Mouse (Mus musculus) induced T-regulatory cell, adult 2 months (primary cell): ENCODE results near the gene Slc9a1.

Experiments
- DNase-seq: peaks from one replicate; pipeline ENCODE4 v3.0.0-alpha.2; 2012; ENCODE audit warnings: low read depth

Gene Slc9a1

GRCm38 (mm10) chr4:133439460-133440376 lies 70.2 kb downstream of the Slc9a1 start:
- no peak for DNase-seq

GRCm38 (mm10) chr4:133440377-133440795 lies 70.9 kb downstream of the Slc9a1 start:
- no peak for DNase-seq

DNA sequence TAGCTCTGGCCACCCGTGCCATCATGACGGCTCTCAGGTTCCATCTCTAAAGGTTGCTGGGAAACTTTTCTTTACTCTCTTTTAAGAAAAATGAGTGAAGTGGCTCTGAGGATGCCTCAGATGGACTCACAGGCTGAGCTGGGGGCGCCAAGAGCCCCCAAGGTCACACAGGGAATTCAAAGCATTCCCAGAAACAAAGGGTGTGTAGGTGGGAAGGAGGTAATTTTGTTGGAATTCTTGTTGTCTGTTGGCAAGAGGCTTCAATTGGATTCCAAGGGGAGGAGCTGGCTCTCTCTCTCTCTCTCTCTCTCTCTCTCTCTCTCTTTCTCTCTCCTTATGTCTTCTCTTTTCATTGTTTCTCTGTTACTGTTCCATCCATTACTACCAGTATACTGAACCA lies 72.7 kb downstream of the Slc9a1 start:
- DNase-seq = no peak

GRCm38 (mm10) chr4:133443085-133443484 lies 73.6 kb downstream of the Slc9a1 start:
- DNase-seq = no peak

GRCm38 (mm10) chr4:133445727-133446126 lies 76.2 kb downstream of the Slc9a1 start:
- no peak for DNase-seq

DNA sequence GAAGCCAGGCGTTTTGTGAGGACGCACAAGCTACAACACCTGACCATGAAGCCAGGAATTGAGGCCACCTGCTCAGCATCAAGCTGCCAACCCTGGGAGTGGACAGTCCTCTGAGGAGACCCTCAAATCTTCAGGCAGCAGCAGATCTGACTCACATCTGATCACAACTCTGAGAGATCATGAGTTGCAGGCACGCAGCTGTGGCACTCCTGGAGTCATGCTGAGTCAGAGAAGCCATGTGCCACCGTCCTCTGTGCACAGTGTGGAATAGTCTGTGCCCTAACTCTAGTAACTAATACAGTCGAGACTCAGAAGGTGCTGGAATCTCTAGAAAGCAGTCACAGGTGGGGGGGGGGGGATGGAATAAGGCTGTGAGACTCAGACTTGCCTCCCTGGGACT lies 77.9 kb downstream of the Slc9a1 start:
- DNase-seq = no peak

GRCm38 (mm10) chr4:133447967-133448366 lies 78.5 kb downstream of the Slc9a1 start:
- DNase-seq = no peak

DNA sequence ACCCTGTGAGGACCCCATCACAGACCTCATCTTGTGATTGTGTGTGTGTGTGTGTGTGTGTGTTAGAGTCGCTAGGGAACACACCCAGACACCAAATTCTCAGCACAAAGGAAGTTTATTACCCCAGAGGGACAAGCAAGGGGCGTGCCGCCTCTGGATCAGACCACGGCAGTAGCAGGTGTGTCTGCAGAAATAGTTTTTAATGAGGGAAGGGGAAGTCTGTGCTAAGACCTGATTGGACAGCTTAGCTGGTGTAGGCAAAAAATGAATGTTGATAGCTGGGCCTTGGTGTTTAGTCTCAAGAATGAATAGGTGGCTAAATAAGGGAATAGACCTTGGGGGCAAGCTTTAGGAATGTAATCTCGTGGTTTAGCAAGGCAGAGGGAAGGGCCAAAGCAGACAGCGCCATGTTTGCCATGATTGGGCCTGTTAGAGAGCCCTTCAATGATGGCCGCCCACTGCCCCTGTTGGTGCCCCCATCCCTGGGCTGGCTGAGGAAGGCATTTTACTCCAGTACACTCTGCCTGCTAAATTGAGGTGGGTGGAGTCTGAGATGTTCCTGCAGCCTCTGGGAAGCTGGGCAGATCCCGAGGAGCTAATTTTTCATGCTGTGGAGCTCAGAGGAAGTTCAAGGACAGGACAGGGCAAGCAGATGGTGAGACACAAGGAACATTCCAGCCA lies 79.3 kb downstream of the Slc9a1 start:
- no peak for DNase-seq

DNA sequence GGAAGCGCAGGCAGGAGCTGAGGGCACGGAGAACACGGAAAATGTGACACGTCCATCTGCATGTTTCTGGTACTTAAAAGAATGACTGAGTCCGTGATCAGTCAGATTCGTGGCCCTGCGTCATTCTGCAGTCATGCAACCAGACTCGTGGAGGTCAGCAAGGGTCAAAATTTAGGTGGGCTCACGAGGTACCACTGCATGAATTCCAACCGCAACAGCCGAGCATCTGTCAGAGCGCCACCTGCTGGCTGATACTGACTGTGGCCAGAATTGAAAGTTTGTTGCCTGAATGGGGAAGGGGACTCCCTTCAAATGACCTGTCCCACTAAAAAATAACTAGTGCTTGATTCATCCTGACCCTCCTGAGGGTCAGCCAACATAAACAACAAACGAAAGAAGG lies 80.2 kb downstream of the Slc9a1 start:
- peak; percentile 74 for DNase-seq

DNA sequence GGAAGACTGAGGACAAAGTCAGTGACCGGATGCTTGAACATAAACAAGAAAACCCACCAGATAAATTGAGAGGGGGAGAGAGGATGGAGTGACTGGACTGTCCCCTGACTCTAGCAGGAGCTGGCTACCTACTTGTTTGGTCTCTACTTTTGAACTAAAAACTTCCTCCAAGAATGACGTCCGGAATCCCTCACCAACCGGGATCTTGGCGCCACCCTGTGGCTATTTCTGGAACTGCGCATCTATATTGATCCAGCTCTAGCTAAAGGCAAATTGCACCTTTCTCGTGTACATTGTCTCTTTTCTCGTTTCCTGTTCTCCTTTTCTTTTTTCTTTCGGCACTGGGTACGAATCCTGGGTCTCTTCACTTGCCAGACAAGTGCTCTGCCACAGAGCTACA lies 82.0 kb downstream of the Slc9a1 start:
- peak; percentile 90 for DNase-seq

GRCm38 (mm10) chr4:133452433-133452832 lies 82.9 kb downstream of the Slc9a1 start:
- DNase-seq = no peak

DNA sequence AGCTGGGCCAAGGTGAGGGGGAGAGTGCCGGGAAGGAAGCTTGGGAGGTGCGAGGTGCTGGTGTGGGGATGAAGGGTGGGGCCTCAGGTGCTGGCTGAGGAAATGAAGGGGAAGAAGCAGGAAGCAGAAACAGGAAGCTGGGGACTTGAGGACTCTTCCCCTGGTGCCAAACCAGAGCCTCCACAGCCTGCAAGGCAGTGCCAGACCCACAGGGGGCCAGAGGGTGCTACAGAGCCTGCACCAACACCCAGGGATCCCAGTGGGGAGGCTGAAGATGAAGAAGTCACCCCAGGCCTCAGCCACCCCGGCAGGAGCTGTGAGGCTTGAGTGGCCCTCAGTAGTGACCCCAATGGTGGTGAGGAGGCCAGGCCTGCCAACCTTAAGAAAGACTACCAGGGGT lies 88.5 kb downstream of the Slc9a1 start:
- DNase-seq = no peak

GRCm38 (mm10) chr4:133460006-133460405 lies 90.5 kb downstream of the Slc9a1 start:
- DNase-seq = no peak

DNA sequence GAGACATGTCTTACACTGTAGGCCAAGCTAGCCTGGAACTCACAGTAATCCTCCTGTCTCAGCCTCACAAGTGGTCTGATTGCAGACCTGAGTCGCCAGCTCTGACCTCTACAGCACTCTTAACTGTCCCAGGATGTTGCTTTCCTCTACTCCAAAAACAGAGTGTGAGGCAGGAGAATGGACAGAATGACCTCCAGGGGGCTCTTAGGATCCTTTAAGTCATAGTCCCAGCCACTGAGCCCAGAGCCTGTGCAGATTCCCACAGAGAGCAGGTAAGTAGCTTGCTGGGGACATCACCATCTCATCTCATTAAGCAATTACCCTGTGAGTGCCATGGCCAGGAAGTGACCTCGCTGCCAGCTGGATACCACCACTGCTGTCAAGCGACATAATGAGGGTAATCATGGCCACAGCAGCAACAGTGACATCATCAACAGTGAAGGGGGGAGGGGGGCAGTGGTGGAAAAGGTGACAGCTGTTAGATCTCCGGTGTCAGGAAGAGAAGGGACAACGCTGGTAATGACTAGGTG lies 91.4 kb downstream of the Slc9a1 start:
- no peak for DNase-seq

GRCm38 (mm10) chr4:133461362-133461761 lies 91.9 kb downstream of the Slc9a1 start:
- DNase-seq = no peak

DNA sequence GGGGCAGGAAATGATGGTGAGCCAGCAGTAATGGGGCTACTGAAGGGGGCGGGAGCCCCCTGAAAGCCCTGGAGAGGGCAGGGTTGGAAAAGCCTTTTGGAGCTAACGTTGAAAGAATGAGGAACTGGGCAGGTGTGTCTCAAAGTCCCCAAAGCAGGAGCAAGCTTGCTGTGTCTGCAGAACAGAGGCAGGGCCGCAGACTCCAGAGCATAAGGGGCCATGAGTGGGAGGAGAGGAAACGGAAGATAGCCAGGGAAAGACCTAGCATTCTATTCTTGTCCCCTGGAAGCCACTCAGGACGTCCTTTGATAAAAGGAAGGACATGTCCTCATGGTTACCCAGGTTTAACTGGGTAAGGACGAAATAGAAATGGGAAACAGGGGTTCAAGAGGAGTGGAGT lies 93.7 kb downstream of the Slc9a1 start:
- no peak for DNase-seq

GRCm38 (mm10) chr4:133468080-133468479 lies 98.6 kb downstream of the Slc9a1 start:
- peak; percentile 88 for DNase-seq

- DNase-seq = no peak
Observed at GRCm38 (mm10) chr4:133469122-133469521, 99.6 kb downstream of the Slc9a1 start.

GRCm38 (mm10) chr4:133471135-133471821 lies 101.8 kb downstream of the Slc9a1 start:
- DNase-seq = no peak
